In the genomic region with DNA sequence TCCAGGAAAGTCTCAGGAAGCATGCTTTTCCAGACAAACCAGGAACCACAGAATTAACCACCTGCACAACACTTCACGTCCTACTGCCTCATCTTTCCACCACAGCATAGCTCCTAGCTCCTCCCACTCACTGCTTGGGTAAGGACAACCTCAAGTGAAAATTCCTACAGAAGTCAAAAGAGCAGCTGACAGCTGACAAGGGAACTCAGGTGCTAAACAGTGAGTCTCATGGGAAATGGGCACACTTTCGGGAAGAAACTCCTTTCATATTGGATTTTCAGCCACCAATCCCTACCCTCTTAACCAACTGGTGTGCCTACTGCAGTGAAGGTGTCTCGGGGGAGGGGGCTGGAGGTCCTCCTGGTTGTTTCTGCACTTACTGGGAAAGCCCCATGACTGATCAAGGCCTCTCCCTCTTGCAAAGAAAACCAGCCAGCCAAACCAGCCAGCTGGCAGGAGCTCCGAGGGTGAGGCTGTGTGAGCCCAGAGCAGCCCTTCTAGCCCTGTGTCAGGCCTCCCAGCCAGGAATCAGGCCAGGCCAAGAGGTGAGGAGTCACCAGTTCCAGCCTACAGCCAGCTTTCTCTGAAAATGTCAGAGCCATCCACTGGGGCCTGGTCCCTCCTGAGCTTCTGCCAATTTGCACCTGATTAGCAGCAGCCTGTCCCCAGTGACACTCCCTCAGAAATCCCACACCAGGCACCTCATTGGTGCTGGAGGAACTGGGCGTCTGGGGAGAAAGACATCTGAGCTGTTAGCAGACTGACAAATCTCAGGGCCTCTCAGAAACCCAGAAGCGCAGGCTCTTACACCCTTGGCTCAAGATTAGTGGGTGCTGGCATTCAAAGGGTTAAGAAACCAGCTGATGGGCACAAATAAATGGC, we compare ENCODE assay signal across 8 mouse cellular contexts. TPM values are rescaled to one million over a fixed set of nuclear protein-coding genes. Genes with fewer than 3 reads are reported as not detected.
DNase-seq lines count a peak whose midpoint lies in the region; ATAC-seq lines count a peak whose summit lies in the region.

No protein-coding gene starts in this region.

- no peaks in the 10 kb centered on the region for H3K9me3 ChIP-seq in hindbrain, embryonic 15.5 days
- no peaks in the 10 kb centered on the region for H3K9me3 ChIP-seq in hindbrain, embryonic 11.5 days (ENCODE audit: control insufficient read depth, low read length)
- no peaks in the 10 kb centered on the region for H3K9me3 ChIP-seq in heart, embryonic 14.5 days (ENCODE audit: control insufficient read depth, low read length)

- no peaks in the 10 kb centered on the region for H3K27me3 ChIP-seq in hindbrain, embryonic 15.5 days
- H3K27me3 ChIP-seq in hindbrain, embryonic 11.5 days (ENCODE audit: control insufficient read depth, insufficient read depth, low read length), result no peaks in the 10 kb centered on the region
- no peaks in the 10 kb centered on the region for H3K27me3 ChIP-seq in heart, embryonic 14.5 days (ENCODE audit: control insufficient read depth, insufficient read depth, low read length)

- intact Hi-C loops in left cerebral cortex, postnatal 36 days (cut with DNase I), result no loop called here

- no peak overlapping the region for H3K9ac ChIP-seq in hindbrain, embryonic 15.5 days
- no peak overlapping the region for H3K9ac ChIP-seq in hindbrain, embryonic 11.5 days (ENCODE audit: low read depth, low read length)
- no peak overlapping the region; the same call in 1 of the 2 replicates for H3K9ac ChIP-seq in heart, embryonic 14.5 days (ENCODE audit: low read length)

- whole genome bisulfite sequencing in hindbrain, embryonic 15.5 days, result 59% methylated on average over 6 of the region's 6 CpGs
- WGBS in hindbrain, embryonic 11.5 days, result 60% methylated on average over 6 of the region's 6 CpGs
- 44% methylated on average over 6 of the region's 6 CpGs for WGBS in heart, embryonic 14.5 days

- DNase-seq in hindbrain, embryonic 11.5 days (ENCODE audit: low spot score), result no peak
- peak; percentile 54 for DNase-seq in Muller cell, postnatal 12 days (ENCODE audit: inconsistent ontology term)
- peak; percentile 50 to 51 for DNase-seq in cerebellum, postnatal 14 days
- DNase-seq in left cerebral cortex, postnatal 36 days (ENCODE audit: low spot score in 2 of 2), result no peak
- no peak for DNase-seq in left cerebral cortex, adult 18-20 months (ENCODE audit: low spot score in 2 of 2)

- H3K4me2 ChIP-seq in hindbrain, embryonic 15.5 days, result no peak overlapping the region
- no peak overlapping the region for H3K4me2 ChIP-seq in hindbrain, embryonic 11.5 days (replicated peaks; ENCODE audit: low read depth, low read length)
- no peak overlapping the region for H3K4me2 ChIP-seq in heart, embryonic 14.5 days (ENCODE audit: low read length)

- no peak overlapping the region for H3K4me3 ChIP-seq in hindbrain, embryonic 15.5 days
- no peak overlapping the region for H3K4me3 ChIP-seq in hindbrain, embryonic 11.5 days (ENCODE audit: low read depth, low read length)
- H3K4me3 ChIP-seq in heart, embryonic 14.5 days (ENCODE audit: control insufficient read depth in 1 of 2, insufficient read depth in 1 of 2, low read depth in 1 of 2, low read length in 2 of 2), result no peak overlapping the region

- no peak overlapping the region for H3K27ac ChIP-seq in hindbrain, embryonic 15.5 days (replicated peaks)
- H3K27ac ChIP-seq in hindbrain, embryonic 11.5 days (ENCODE audit: low read depth, low read length), result no peak overlapping the region
- peak overlapping the region; percentile 52 to 64 for H3K27ac ChIP-seq in heart, embryonic 14.5 days (replicated peaks in 1 of 2; ENCODE audit: control insufficient read depth in 1 of 2, insufficient read depth in 1 of 2, low read depth in 2 of 2, low read length in 2 of 2)

- peaks cover 9% of the 10 kb centered on the region for H3K4me1 ChIP-seq in hindbrain, embryonic 15.5 days (replicated peaks)
- H3K4me1 ChIP-seq in hindbrain, embryonic 11.5 days (replicated peaks; ENCODE audit: control insufficient read depth, insufficient read depth, low read length), result no peaks in the 10 kb centered on the region
- H3K4me1 ChIP-seq in heart, embryonic 14.5 days (ENCODE audit: control insufficient read depth in 2 of 2, insufficient read depth in 2 of 2, low read length in 2 of 2), result peaks cover 17 to 29% of the 10 kb centered on the region in 2 experiments

- peak; percentile 61 for ATAC-seq in hindbrain, embryonic 15.5 days (ENCODE audit: low FRiP score, low read depth)
- ATAC-seq in hindbrain, embryonic 11.5 days (ENCODE audit: low FRiP score), result no peak
- ATAC-seq in heart, embryonic 14.5 days (ENCODE audit: insufficient number of reproducible peaks, insufficient read depth, low FRiP score, low read depth), result peak; percentile 43; the same call in 1 of the 2 replicates
- ATAC-seq in megakaryocyte-erythroid progenitor cell, adult 5-6 weeks (replicated peaks; ENCODE audit: low FRiP score, low TSS enrichment, poor library complexity, severe bottlenecking), result no peak

- H3K36me3 ChIP-seq in hindbrain, embryonic 15.5 days, result no peaks in the 10 kb centered on the region
- no peaks in the 10 kb centered on the region for H3K36me3 ChIP-seq in hindbrain, embryonic 11.5 days (ENCODE audit: control insufficient read depth, insufficient read depth, low read length)
- H3K36me3 ChIP-seq in heart, embryonic 14.5 days (ENCODE audit: control insufficient read depth, insufficient read depth, low read length), result no peaks in the 10 kb centered on the region

RNA-seq across cellular contexts. Expression of gene Dgki, which starts 22.9 kb away (rescaled TPM):
- 6.7 and 7.0 TPM in 2 replicates for polyA plus RNA-seq in hindbrain, embryonic 15.5 days (2015; fragmentation: Nextera tagmentation; extraction: Ambion mirVana)
- polyA plus RNA-seq in hindbrain, embryonic 11.5 days (2014; fragmentation: Nextera tagmentation; extraction: Ambion mirVana), result 2.6 and 3.0 TPM in 2 replicates
- 0.75 and 0.88 TPM in 2 replicates for polyA plus RNA-seq in heart, embryonic 14.5 days (2014; fragmentation: Nextera tagmentation; extraction: Ambion mirVana)
- total RNA-seq in megakaryocyte-erythroid progenitor cell, adult 5-6 weeks (2014; fragmentation: Nextera tagmentation), result 0.42 and 1.1 TPM in 2 replicates
- 0.28 and 1.6 TPM in 2 replicates for total RNA-seq in megakaryocyte-erythroid progenitor cell, adult 5-6 weeks (2017)
- 10 to 100 TPM; 80.5 to 92.6 TPM for total RNA-seq in left cerebral cortex, postnatal 36 days (2021)
- total RNA-seq in left cerebral cortex, adult 18-20 months (2021), result 10 to 100 TPM; 84.9 to 85.1 TPM

Comparison
In these comparisons a context has a peak if more than half of its experiments do, and no peak if none do; other contexts are left out.
1. ATAC-seq: peak in hindbrain, embryonic 15.5 days (single experiment) and heart, embryonic 14.5 days (single experiment); none in hindbrain, embryonic 11.5 days (single experiment) and megakaryocyte-erythroid progenitor cell, adult 5-6 weeks (single experiment).
2. H3K27ac ChIP-seq: peak in heart, embryonic 14.5 days (2 of 2); none in hindbrain, embryonic 15.5 days (single experiment) and hindbrain, embryonic 11.5 days (single experiment).
3. DNase-seq: peak in Muller cell, postnatal 12 days (single experiment) and cerebellum, postnatal 14 days (2 of 2); none in hindbrain, embryonic 11.5 days (single experiment), left cerebral cortex, postnatal 36 days (0 of 2) and left cerebral cortex, adult 18-20 months (0 of 2).
4. RNA of gene Dgki, which starts 22.9 kb away (total RNA-seq): 80.5 to 92.6 TPM in left cerebral cortex, postnatal 36 days and 84.9 to 85.1 TPM in left cerebral cortex, adult 18-20 months; 0.28 to 1.6 TPM in megakaryocyte-erythroid progenitor cell, adult 5-6 weeks; every median in the first group is over 10 times any median in the second.